Mouse (Mus musculus): ENCODE measurements around the gene Prkd1.
A peak's percentile ranks its signal among the peaks of the same experiment; 100 is the strongest.

The Prkd1 gene

DNA sequence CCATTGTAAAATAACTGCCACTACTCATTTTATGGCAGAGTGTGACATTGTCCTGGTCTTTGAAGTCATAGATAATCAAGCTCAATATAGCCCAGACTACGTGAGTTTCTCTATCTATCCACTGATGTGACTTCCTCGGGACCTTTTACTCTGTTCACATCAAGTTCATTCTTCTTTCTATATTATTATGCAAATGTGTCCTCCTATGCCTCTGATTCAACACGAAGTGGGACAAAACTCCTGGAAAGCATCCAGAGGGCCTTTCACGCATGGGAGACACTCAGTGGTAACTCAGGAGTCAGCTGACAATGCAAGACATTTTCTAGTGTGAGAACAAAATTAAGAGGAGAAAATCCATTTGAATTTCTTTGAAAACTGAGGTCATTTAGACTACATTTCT, 315.7 kb downstream of the Prkd1 start:
- no peak for DNase-seq

GRCm38 (mm10) chr12:50314634-50315033, 334.3 kb downstream of the Prkd1 start:
- DNase-seq: peak; percentile 13

GRCm38 (mm10) chr12:50309276-50309675, 339.6 kb downstream of the Prkd1 start:
- DNase-seq: no peak

GRCm38 (mm10) chr12:50301334-50301733, 347.6 kb downstream of the Prkd1 start:
- DNase-seq: peak; percentile 16

- DNase-seq: no peak
Observed at GRCm38 (mm10) chr12:50296067-50296466, 352.8 kb downstream of the Prkd1 start.

- DNase-seq: no peak
Observed at GRCm38 (mm10) chr12:50295549-50295948, 353.3 kb downstream of the Prkd1 start.

GRCm38 (mm10) chr12:50292834-50293233, 356.1 kb downstream of the Prkd1 start:
- DNase-seq: no peak

Data from right cerebral cortex, adult 18-20 months (tissue).